Mouse (Mus musculus): ENCODE results near the gene Ank2. TPM values are rescaled to one million over a fixed set of nuclear protein-coding genes. Genes with fewer than 3 reads are reported as not detected.

Ank2 gene
- polyA plus RNA-seq, 1 experiment from 2014 or later = 157 TPM

GRCm38 (mm10) chr3:127109413-127109812 lies 389.7 kb downstream of the Ank2 start:
- Histone ChIP-seq H3K4me2 (no peak overlapping the region), H3K27me3 (no peaks in the 10 kb centered on the region), H3K36me3 (no peaks in the 10 kb centered on the region), H3K9me3 (no peaks in the 10 kb centered on the region), H3K27ac (replicated peaks) (no peak overlapping the region), H3K4me3 (no peak overlapping the region), H3K4me1 (replicated peaks) (peaks cover 15% of the 10 kb centered on the region), H3K9ac (no peak overlapping the region)
- ATAC-seq (ENCODE audit: low FRiP score, low read depth) = no peak
- 70% methylated on average over 3 of the region's 3 CpGs for WGBS

- Histone ChIP-seq H3K27me3 (no peaks in the 10 kb centered on the region), H3K4me1 (replicated peaks) (peaks cover 15% of the 10 kb centered on the region), H3K4me2 (no peak overlapping the region), H3K9ac (no peak overlapping the region), H3K4me3 (no peak overlapping the region), H3K36me3 (no peaks in the 10 kb centered on the region), H3K27ac (replicated peaks) (no peak overlapping the region), H3K9me3 (no peaks in the 10 kb centered on the region)
- no peak for ATAC-seq (ENCODE audit: low FRiP score, low read depth)
- 79% methylated on average over 2 of the region's 2 CpGs for WGBS
Measured at GRCm38 (mm10) chr3:127108481-127108880, 390.7 kb downstream of the Ank2 start.

GRCm38 (mm10) chr3:127107281-127107680 lies 391.9 kb downstream of the Ank2 start:
- WGBS = 63% methylated on average over 5 of the region's 5 CpGs
- peaks cover 15% of the 10 kb centered on the region for H3K4me1 ChIP-seq (replicated peaks)
- H3K4me2 ChIP-seq = no peak overlapping the region
- H3K27ac ChIP-seq (replicated peaks) = no peak overlapping the region
- ATAC-seq (ENCODE audit: low FRiP score, low read depth) = no peak
- H3K4me3 ChIP-seq = no peak overlapping the region
- no peaks in the 10 kb centered on the region for H3K9me3 ChIP-seq
- H3K36me3 ChIP-seq = no peaks in the 10 kb centered on the region
- no peak overlapping the region for H3K9ac ChIP-seq
- no peaks in the 10 kb centered on the region for H3K27me3 ChIP-seq

- Histone ChIP-seq H3K4me2 (no peak overlapping the region), H3K9me3 (no peaks in the 10 kb centered on the region), H3K27me3 (no peaks in the 10 kb centered on the region), H3K36me3 (no peaks in the 10 kb centered on the region), H3K4me3 (no peak overlapping the region), H3K4me1 (replicated peaks) (no peaks in the 10 kb centered on the region), H3K27ac (replicated peaks) (no peak overlapping the region), H3K9ac (no peak overlapping the region)
- WGBS = 90% methylated on average over 1 of the region's 1 CpGs
- ATAC-seq (ENCODE audit: low FRiP score, low read depth) = 0 out of 2 replicates have a peak, but pooled peaks have one; percentile 33
Measured at GRCm38 (mm10) chr3:127101326-127101725, 397.8 kb downstream of the Ank2 start.

GRCm38 (mm10) chr3:127097745-127098144 lies 401.4 kb downstream of the Ank2 start:
- H3K36me3 ChIP-seq = no peaks in the 10 kb centered on the region

GRCm38 (mm10) chr3:127097106-127097505 lies 402.0 kb downstream of the Ank2 start:
- WGBS = 93% methylated on average over 1 of the region's 1 CpGs
- no peaks in the 10 kb centered on the region for H3K9me3 ChIP-seq
- no peak overlapping the region for H3K9ac ChIP-seq
- no peaks in the 10 kb centered on the region for H3K36me3 ChIP-seq
- H3K27me3 ChIP-seq = no peaks in the 10 kb centered on the region
- H3K4me1 ChIP-seq (replicated peaks) = no peaks in the 10 kb centered on the region
- no peak for ATAC-seq (ENCODE audit: low FRiP score, low read depth)
- no peak overlapping the region for H3K4me2 ChIP-seq
- no peak overlapping the region for H3K4me3 ChIP-seq
- H3K27ac ChIP-seq (replicated peaks) = no peak overlapping the region

More at GRCm38 (mm10) chr3:127097745-127098144, 401.4 kb downstream of the Ank2 start:
- Histone ChIP-seq H3K9ac (no peak overlapping the region), H3K4me1 (replicated peaks) (no peaks in the 10 kb centered on the region), H3K4me2 (no peak overlapping the region), H3K27ac (replicated peaks) (no peak overlapping the region), H3K9me3 (no peaks in the 10 kb centered on the region), H3K4me3 (no peak overlapping the region), H3K27me3 (no peaks in the 10 kb centered on the region)
- WGBS = 89% methylated on average over 1 of the region's 1 CpGs
- peak; percentile 70; the same call in 1 of the 2 replicates for ATAC-seq (ENCODE audit: low FRiP score, low read depth)

GRCm38 (mm10) chr3:127093631-127094030 lies 405.5 kb downstream of the Ank2 start:
- H3K4me3 ChIP-seq = no peak overlapping the region
- H3K4me2 ChIP-seq = no peak overlapping the region
- H3K27me3 ChIP-seq = no peaks in the 10 kb centered on the region
- H3K27ac ChIP-seq (replicated peaks) = no peak overlapping the region
- H3K9me3 ChIP-seq = no peaks in the 10 kb centered on the region
- H3K9ac ChIP-seq = no peak overlapping the region
- 88% methylated on average over 4 of the region's 4 CpGs for WGBS
- no peaks in the 10 kb centered on the region for H3K36me3 ChIP-seq
- no peak for ATAC-seq (ENCODE audit: low FRiP score, low read depth)
- no peaks in the 10 kb centered on the region for H3K4me1 ChIP-seq (replicated peaks)

- H3K27ac ChIP-seq (replicated peaks) = no peak overlapping the region
- no peak for ATAC-seq (ENCODE audit: low FRiP score, low read depth)
- H3K36me3 ChIP-seq = no peaks in the 10 kb centered on the region
- H3K9me3 ChIP-seq = no peaks in the 10 kb centered on the region
- 0 out of 2 replicates have a peak, but pooled peaks cover 3% of the 10 kb centered on the region for H3K4me1 ChIP-seq (replicated peaks)
- no peaks in the 10 kb centered on the region for H3K27me3 ChIP-seq
- H3K4me3 ChIP-seq = no peak overlapping the region
- no peak overlapping the region for H3K4me2 ChIP-seq
- H3K9ac ChIP-seq = no peak overlapping the region
- WGBS = 65% methylated on average over 1 of the region's 1 CpGs
Measured at GRCm38 (mm10) chr3:127087574-127087973, 411.6 kb downstream of the Ank2 start.

GRCm38 (mm10) chr3:127086834-127087506 lies 412.2 kb downstream of the Ank2 start:
- Histone ChIP-seq H3K9ac (no peak overlapping the region), H3K27me3 (no peaks in the 10 kb centered on the region), H3K27ac (replicated peaks) (no peak overlapping the region), H3K36me3 (no peaks in the 10 kb centered on the region), H3K9me3 (no peaks in the 10 kb centered on the region), H3K4me1 (replicated peaks) (0 out of 2 replicates have a peak, but pooled peaks cover 3% of the 10 kb centered on the region), H3K4me3 (no peak overlapping the region), H3K4me2 (no peak overlapping the region)
- 19% methylated on average over 3 of the region's 3 CpGs for WGBS
- ATAC-seq (ENCODE audit: low FRiP score, low read depth) = no peak; the same call in 1 of the 2 replicates

- H3K36me3 ChIP-seq = no peaks in the 10 kb centered on the region
Measured at GRCm38 (mm10) chr3:127077369-127077768, 421.8 kb downstream of the Ank2 start.

GRCm38 (mm10) chr3:127075531-127076280 lies 423.4 kb downstream of the Ank2 start:
- H3K9ac ChIP-seq = no peak overlapping the region
- no peaks in the 10 kb centered on the region for H3K4me1 ChIP-seq (replicated peaks)
- H3K9me3 ChIP-seq = no peaks in the 10 kb centered on the region
- no peaks in the 10 kb centered on the region for H3K36me3 ChIP-seq
- no peak overlapping the region for H3K27ac ChIP-seq (replicated peaks)
- no peak overlapping the region for H3K4me3 ChIP-seq
- no peak overlapping the region for H3K4me2 ChIP-seq
- H3K27me3 ChIP-seq = no peaks in the 10 kb centered on the region
- no peak; the same call in 1 of the 2 replicates for ATAC-seq (ENCODE audit: low FRiP score, low read depth)
- WGBS = 69% methylated on average over 8 of the region's 8 CpGs

More at GRCm38 (mm10) chr3:127077369-127077768, 421.8 kb downstream of the Ank2 start:
- H3K27ac ChIP-seq (replicated peaks) = no peak overlapping the region
- H3K9ac ChIP-seq = no peak overlapping the region
- 93% methylated on average over 5 of the region's 5 CpGs for WGBS
- no peaks in the 10 kb centered on the region for H3K27me3 ChIP-seq
- H3K9me3 ChIP-seq = no peaks in the 10 kb centered on the region
- H3K4me1 ChIP-seq (replicated peaks) = no peaks in the 10 kb centered on the region
- no peak for ATAC-seq (ENCODE audit: low FRiP score, low read depth)
- H3K4me2 ChIP-seq = no peak overlapping the region
- no peak overlapping the region for H3K4me3 ChIP-seq

- WGBS = 67% methylated on average over 1 of the region's 1 CpGs
- no peak overlapping the region for H3K4me2 ChIP-seq
- no peak for ATAC-seq (ENCODE audit: low FRiP score, low read depth)
- no peak overlapping the region for H3K4me3 ChIP-seq
- no peak overlapping the region for H3K27ac ChIP-seq (replicated peaks)
- no peaks in the 10 kb centered on the region for H3K27me3 ChIP-seq
- no peak overlapping the region for H3K9ac ChIP-seq
- no peaks in the 10 kb centered on the region for H3K4me1 ChIP-seq (replicated peaks)
- H3K36me3 ChIP-seq = no peaks in the 10 kb centered on the region
- H3K9me3 ChIP-seq = no peaks in the 10 kb centered on the region
Measured at GRCm38 (mm10) chr3:127071471-127071870, 427.7 kb downstream of the Ank2 start.

Data from hindbrain, embryonic 15.5 days (tissue).